Mouse (Mus musculus): Measurements from ENCODE around the gene Gbp5. TPM values are rescaled to one million over a fixed set of nuclear protein-coding genes. Genes with fewer than 3 reads are reported as not detected.
"Not testable (repeated sequence)": the region's sequence is repeated elsewhere in the genome, so short reads cannot be mapped to it uniquely, and the experiment has no call there.

The Gbp5 gene
- polyA plus RNA-seq, 1 experiment = 4.1 TPM

DNA sequence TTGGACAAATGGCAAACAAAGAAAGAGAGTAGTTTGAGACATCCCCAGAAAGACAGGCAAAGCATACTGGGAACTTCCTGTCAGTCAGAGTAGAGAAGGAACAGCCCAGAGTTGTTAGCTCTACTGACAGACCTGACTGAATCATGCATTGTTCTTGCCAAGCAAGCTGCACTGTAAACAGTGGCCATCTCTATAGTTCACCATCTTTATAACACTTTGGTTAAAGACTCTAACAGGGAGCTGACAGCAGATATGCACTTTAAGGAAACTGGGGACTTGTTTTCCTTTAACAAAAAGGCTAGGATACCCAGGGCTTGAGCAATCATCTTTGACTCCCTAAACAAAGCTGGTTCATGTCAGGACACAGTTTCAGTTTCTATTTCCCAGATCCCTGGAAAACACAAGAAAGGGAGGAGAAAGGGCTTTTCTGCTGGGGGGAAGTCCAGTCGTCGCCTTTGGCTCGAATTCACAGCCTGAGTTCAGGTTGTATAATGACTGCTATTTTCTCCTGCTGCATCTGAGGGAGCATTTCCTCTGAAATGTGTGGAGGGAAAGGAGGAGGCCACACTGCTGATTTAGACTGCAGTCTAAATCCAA, 66.0 kb downstream of the Gbp5 start, which contains the start of gene Gbp3:
TSS of gene Gbp3 (plus strand) at position 395 of the 597 bp plus-strand sequence.
- H3K4me1 ChIP-seq (ENCODE audit: control insufficient read depth, insufficient read depth, insufficient read length) = peaks cover 17% of the 10 kb centered on the region; the same call in 1 of the 2 replicates
- no peaks in the 10 kb centered on the region for H3K27me3 ChIP-seq (ENCODE audit: control insufficient read depth, insufficient read depth, low read length)
- WGBS = 13% methylated on average over 3 of the region's 3 CpGs
- H3K36me3 ChIP-seq (ENCODE audit: control insufficient read depth, insufficient read depth, low read length) = peaks cover 4% of the 10 kb centered on the region; the same call in 1 of the 2 replicates
- DNase-seq (ENCODE audit: low read depth in 1 of 2, low spot score in 2 of 2) = no peak
- H3K27ac ChIP-seq (ENCODE audit: insufficient read depth, low read length) = peak within 1 kb of the TSS; percentile 84
- peak within 1 kb of the TSS; percentile 62 for H3K4me3 ChIP-seq (ENCODE audit: extremely low read depth, insufficient read depth, insufficient read length)
- no peak for TF ChIP-seq POLR2A (IDR thresholded peaks at IDR 0.05; ENCODE audit: low read depth, low read length)
- TF ChIP-seq CTCF (IDR thresholded peaks at IDR 0.05; ENCODE audit: extremely low read depth, insufficient read depth, insufficient read length, insufficient replicate concordance) = no peak

DNA sequence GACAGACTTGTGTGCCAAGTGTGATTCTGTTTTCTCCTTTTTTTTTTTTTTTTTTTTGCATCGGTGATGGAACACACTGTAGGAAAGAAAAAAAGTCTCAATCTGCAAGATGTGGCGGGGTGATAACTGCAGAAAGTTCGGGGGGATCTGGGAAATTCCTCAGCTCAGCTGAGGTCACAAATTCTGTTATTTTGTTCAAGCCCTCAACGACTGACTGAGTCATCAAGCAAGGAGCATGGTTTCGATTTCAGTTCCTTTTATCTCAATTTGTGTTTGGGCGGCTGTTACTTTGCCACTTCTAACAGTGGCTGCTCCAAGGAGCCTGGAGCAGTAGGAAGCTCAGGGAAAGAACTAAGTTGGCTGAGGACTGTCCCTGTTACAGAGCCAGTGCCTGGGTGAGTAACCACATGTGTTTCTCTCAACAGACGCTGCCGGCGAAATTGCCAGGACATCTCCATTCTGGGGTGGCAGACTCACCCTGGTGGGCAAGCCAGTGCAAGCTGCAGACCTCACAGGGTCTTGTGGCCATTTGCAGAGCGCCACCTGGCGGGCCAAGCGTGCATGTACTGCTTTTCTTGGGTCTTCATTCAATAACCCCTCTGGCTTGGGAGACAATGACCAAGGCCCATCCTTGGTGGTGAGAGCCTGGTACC, 66.6 kb downstream of the Gbp5 start:
- H3K27me3 ChIP-seq (ENCODE audit: control insufficient read depth, insufficient read depth, low read length) = no peaks in the 10 kb centered on the region
- TF ChIP-seq CTCF (IDR thresholded peaks at IDR 0.05; ENCODE audit: extremely low read depth, insufficient read depth, insufficient read length, insufficient replicate concordance) (peak; percentile 98), POLR2A (IDR thresholded peaks at IDR 0.05; ENCODE audit: low read depth, low read length) (no peak)
- WGBS = under 1% methylated on average over 12 of the region's 12 CpGs
- peak overlapping the region; percentile 84 for H3K27ac ChIP-seq (ENCODE audit: insufficient read depth, low read length)
- peaks cover 6% of the 10 kb centered on the region for H3K36me3 ChIP-seq (ENCODE audit: control insufficient read depth, insufficient read depth, low read length)
- H3K4me3 ChIP-seq (ENCODE audit: extremely low read depth, insufficient read depth, insufficient read length) = peak overlapping the region; percentile 62
- peaks cover 17% of the 10 kb centered on the region; the same call in 1 of the 2 replicates for H3K4me1 ChIP-seq (ENCODE audit: control insufficient read depth, insufficient read depth, insufficient read length)
- DNase-seq (ENCODE audit: low read depth in 1 of 2, low spot score in 2 of 2) = peak; percentile 78 to 86

DNA sequence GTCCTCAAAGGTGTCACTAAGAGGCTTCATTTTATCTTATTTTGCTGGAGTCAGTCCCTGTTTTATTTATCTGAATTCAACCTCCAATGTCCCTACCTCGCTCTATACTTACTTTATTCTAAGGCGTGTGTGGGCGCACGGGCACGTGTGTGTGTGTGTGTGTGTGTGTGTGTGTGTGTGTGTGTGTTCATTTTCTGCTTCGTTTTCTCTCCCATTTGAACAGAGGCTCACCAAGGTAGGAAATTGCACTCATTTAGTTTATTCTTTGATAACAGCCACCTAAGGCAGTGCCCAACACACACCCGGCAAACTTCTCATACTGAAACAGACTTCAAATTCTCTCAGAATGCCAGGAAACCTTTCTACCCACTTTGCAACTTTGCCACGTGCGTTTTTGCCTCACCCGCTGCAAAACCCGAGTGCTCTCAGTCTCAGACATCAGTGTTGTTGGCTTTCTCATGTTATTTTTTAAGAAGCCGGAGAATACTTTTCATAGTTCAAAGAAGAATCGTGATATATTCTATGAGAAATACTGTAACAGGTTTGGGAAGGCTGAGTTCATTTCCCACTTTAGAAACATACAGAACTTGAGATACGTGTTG, 67.4 kb downstream of the Gbp5 start:
- H3K27me3 ChIP-seq (ENCODE audit: control insufficient read depth, insufficient read depth, low read length) = no peaks in the 10 kb centered on the region
- H3K4me3 ChIP-seq (ENCODE audit: extremely low read depth, insufficient read depth, insufficient read length) = peak overlapping the region; percentile 23; the same call in 1 of the 2 replicates
- TF ChIP-seq CTCF (IDR thresholded peaks at IDR 0.05; ENCODE audit: extremely low read depth, insufficient read depth, insufficient read length, insufficient replicate concordance) (no peak), POLR2A (IDR thresholded peaks at IDR 0.05; ENCODE audit: low read depth, low read length) (no peak)
- peaks cover 17% of the 10 kb centered on the region; the same call in 1 of the 2 replicates for H3K4me1 ChIP-seq (ENCODE audit: control insufficient read depth, insufficient read depth, insufficient read length)
- H3K27ac ChIP-seq (ENCODE audit: insufficient read depth, low read length) = peak overlapping the region; percentile 27; the same call in 1 of the 2 replicates
- H3K36me3 ChIP-seq (ENCODE audit: control insufficient read depth, insufficient read depth, low read length) = peaks cover 6% of the 10 kb centered on the region
- DNase-seq (ENCODE audit: low read depth in 1 of 2, low spot score in 2 of 2) = no peak
- WGBS = 61% methylated on average over 14 of the region's 14 CpGs

DNA sequence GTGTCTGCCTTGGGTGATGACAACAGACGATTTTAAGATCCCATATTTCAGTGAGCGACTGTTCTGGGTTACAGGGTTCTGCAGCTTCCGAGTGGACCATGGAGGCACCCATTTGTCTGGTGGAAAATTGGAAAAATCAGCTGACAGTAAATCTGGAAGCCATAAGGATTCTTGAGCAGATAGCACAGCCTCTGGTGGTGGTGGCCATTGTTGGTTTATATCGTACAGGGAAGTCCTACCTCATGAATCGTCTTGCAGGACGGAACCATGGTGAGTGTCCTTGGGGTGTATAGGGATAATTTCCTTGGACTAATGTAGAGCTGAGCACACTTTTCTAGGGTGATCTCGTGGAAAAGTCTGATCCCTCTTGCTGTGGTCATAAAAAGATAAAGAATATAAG, 67.9 kb downstream of the Gbp5 start:
- WGBS = 80% methylated on average over 7 of the region's 7 CpGs
- no peak for TF ChIP-seq CTCF (IDR thresholded peaks at IDR 0.05; ENCODE audit: extremely low read depth, insufficient read depth, insufficient read length, insufficient replicate concordance)
- TF ChIP-seq POLR2A (IDR thresholded peaks at IDR 0.05; ENCODE audit: low read depth, low read length) = no peak
- Histone ChIP-seq H3K27me3 (ENCODE audit: control insufficient read depth, insufficient read depth, low read length) (no peaks in the 10 kb centered on the region), H3K27ac (ENCODE audit: insufficient read depth, low read length) (no peak overlapping the region), H3K4me3 (ENCODE audit: extremely low read depth, insufficient read depth, insufficient read length) (no peak overlapping the region), H3K4me1 (ENCODE audit: control insufficient read depth, insufficient read depth, insufficient read length) (peaks cover 17% of the 10 kb centered on the region; the same call in 1 of the 2 replicates), H3K36me3 (ENCODE audit: control insufficient read depth, insufficient read depth, low read length) (peaks cover 11% of the 10 kb centered on the region)
- DNase-seq (ENCODE audit: low read depth in 1 of 2, low spot score in 2 of 2) = no peak

DNA sequence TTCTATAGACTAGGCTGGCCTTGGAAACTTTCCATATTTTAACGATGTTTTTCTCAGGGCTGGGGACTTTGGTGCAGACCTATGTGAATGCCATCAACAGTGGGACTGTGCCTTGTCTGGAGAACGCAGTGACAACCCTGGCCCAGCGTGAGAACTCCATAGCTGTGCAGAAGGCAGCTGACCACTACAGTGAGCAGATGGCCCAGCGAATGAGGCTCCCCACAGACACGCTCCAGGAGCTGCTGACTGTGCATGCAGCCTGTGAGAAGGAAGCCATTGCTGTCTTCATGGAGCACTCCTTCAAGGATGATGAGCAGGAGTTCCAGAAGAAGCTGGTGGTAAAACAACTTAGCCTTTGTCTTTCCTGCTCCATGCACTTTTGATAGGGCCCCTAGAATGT, 73.7 kb downstream of the Gbp5 start:
- not testable (repeated sequence) for H3K4me1 ChIP-seq (ENCODE audit: control insufficient read depth, insufficient read depth, insufficient read length); H3K27ac ChIP-seq (ENCODE audit: insufficient read depth, low read length); H3K27me3 ChIP-seq (ENCODE audit: control insufficient read depth, insufficient read depth, low read length); DNase-seq (ENCODE audit: low read depth in 1 of 2, low spot score in 2 of 2); H3K4me3 ChIP-seq (ENCODE audit: extremely low read depth, insufficient read depth, insufficient read length)
- 95% methylated on average over 5 of the region's 5 CpGs for WGBS
- H3K36me3 ChIP-seq (ENCODE audit: control insufficient read depth, insufficient read depth, low read length) = peaks cover 30% of the 10 kb centered on the region

DNA sequence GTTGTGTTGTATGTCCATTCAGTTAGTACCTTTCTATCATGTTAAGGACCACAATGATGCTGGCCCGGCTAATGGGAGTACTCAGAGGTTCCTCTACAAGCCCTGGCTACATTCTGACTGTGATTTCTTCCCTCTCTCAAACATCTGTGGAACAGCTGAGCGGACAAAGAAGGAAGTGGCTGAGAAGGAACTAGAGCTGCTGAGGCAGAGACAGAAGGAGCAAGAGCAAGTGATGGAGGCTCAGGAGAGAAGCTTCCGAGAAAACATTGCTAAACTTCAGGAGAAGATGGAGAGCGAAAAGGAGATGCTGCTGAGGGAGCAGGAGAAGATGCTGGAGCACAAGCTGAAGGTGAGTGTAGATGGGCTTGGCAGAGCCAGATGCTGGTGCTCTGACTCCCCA, 77.0 kb downstream of the Gbp5 start:
- H3K36me3 ChIP-seq (ENCODE audit: control insufficient read depth, insufficient read depth, low read length) = peaks cover 24% of the 10 kb centered on the region
- no peaks in the 10 kb centered on the region for H3K4me1 ChIP-seq (ENCODE audit: control insufficient read depth, insufficient read depth, insufficient read length)
- TF ChIP-seq POLR2A (IDR thresholded peaks at IDR 0.05; ENCODE audit: low read depth, low read length) (no peak), CTCF (IDR thresholded peaks at IDR 0.05; ENCODE audit: extremely low read depth, insufficient read depth, insufficient read length, insufficient replicate concordance) (no peak)
- 88% methylated on average over 4 of the region's 4 CpGs for WGBS
- no peak overlapping the region for H3K27ac ChIP-seq (ENCODE audit: insufficient read depth, low read length)
- H3K27me3 ChIP-seq (ENCODE audit: control insufficient read depth, insufficient read depth, low read length) = no peaks in the 10 kb centered on the region
- no peak overlapping the region for H3K4me3 ChIP-seq (ENCODE audit: extremely low read depth, insufficient read depth, insufficient read length)
- DNase-seq (ENCODE audit: low read depth in 1 of 2, low spot score in 2 of 2) = no peak

Other genes with a start within 250 kb of the Gbp5 start
- 27.4 and 31.1 TPM in 2 replicates for gene Pdlim5, start 98.3 kb upstream of the Gbp5 start, polyA plus RNA-seq (2012; rRNA removed)
- gene Gbp7, start 36.4 kb downstream of the Gbp5 start, polyA plus RNA-seq (2012; rRNA removed) = 2.8 and 2.9 TPM in 2 replicates
- gene Gbp3, start 66.0 kb downstream of the Gbp5 start, polyA plus RNA-seq (2012; rRNA removed) = 33.8 and 40.9 TPM in 2 replicates
- 0.06 TPM in 2 replicates for gene Gbp2b, start 100.9 kb downstream of the Gbp5 start, polyA plus RNA-seq (2012; rRNA removed)
- gene Gbp2, start 126.6 kb downstream of the Gbp5 start, polyA plus RNA-seq (2012; rRNA removed) = 8.6 and 12.4 TPM in 2 replicates
- gene Kyat3, start 207.1 kb downstream of the Gbp5 start, polyA plus RNA-seq (2012; rRNA removed) = 0.70 and 0.97 TPM in 2 replicates

Measured in spleen, adult 2 months (tissue).